Mouse (Mus musculus) kidney, adult 2 months (tissue): ENCODE data around the gene Olfr1061. TPM values are rescaled to one million over a fixed set of nuclear protein-coding genes. Genes with fewer than 3 reads are reported as not detected.
"Not testable (repeated sequence)": the region's sequence is repeated elsewhere in the genome, so short reads cannot be mapped to it uniquely, and the experiment has no call there.

Experiments
- DNase-seq: peaks from one replicate; pipeline ENCODE4 v3.0.0; 2021
- H3K27ac ChIP-seq: fragments of 200-500 bp; 2 replicates; pipeline ENCODE4 v1.5.1; 2012; ENCODE audit warnings: low read depth, low read length, control low read depth, inconsistent platforms; ENCODE audit not compliant: insufficient read depth
- H3K27me3 ChIP-seq: fragments of 200-500 bp; replicated peaks from 2 replicates; pipeline ENCODE4 v1.6.1; 2012; ENCODE audit warnings: mild to moderate bottlenecking, moderate library complexity, low read length, inconsistent platforms; ENCODE audit not compliant: control insufficient read depth, insufficient read depth
- H3K36me3 ChIP-seq: fragments of 200-500 bp; 2 replicates; pipeline ENCODE4 v1.6.1; 2012; ENCODE audit warnings: mild to moderate bottlenecking, moderate library complexity, low read length, inconsistent platforms; ENCODE audit not compliant: control insufficient read depth, insufficient read depth
- H3K4me1 ChIP-seq: fragments of 200-500 bp; 2 replicates; pipeline ENCODE4 v1.6.1; 2011; ENCODE audit warnings: low read length; ENCODE audit not compliant: control insufficient read depth, insufficient read depth
- H3K4me3 ChIP-seq: fragments of 200-500 bp; 2 replicates; pipeline ENCODE4 v1.5.1; 2011; ENCODE audit warnings: mild to moderate bottlenecking, low read depth, low read length, control low read depth; ENCODE audit not compliant: insufficient read depth
- CTCF ChIP-seq: fragments of 200-500 bp; conservative IDR thresholded peaks from 2 replicates; pipeline ENCODE4 v1.5.1; 2011; ENCODE audit warnings: low read depth, mild to moderate bottlenecking, control low read depth, low read length, moderate library complexity, mixed read lengths; ENCODE audit not compliant: insufficient read depth, insufficient read length
- POLR2A ChIP-seq: fragments of 200-500 bp; IDR thresholded peaks from one replicate; pipeline ENCODE4 v1.6.1; 2011; ENCODE audit warnings: low read depth, low read length, control low read depth
- WGBS: fragments of 180-500 bp; shearing (Covaris S2); methylation state at CpG from one replicate; pipeline ENCODE4 v1.1.7; 2018; 5-methylcytosine and 5-hydroxymethylcytosine counted together
- polyA plus RNA-seq: library from polyadenylated mRNA; depleted of rRNA; stranded (reverse); fragments of >200 nt; gene quantifications from 2 replicates; pipeline ENCODE4 v1.2.3, GENCODE M21; 2012; rRNA removed

Olfr1061 gene
- polyA plus RNA-seq, 1 experiment: not detected

GRCm38 (mm10) chr2:86378293-86378692, 35.6 kb downstream of the Olfr1061 start, which contains the start of gene Olfr1057:
Gene Olfr1057, minus strand, starts transcription at chr2:86378393.
- no peaks in the 10 kb centered on the region for H3K27me3 ChIP-seq
- TF ChIP-seq CTCF (no peak), POLR2A (no peak)
- H3K4me3 ChIP-seq: no peak within 1 kb of the TSS
- no peak for DNase-seq
- no peak within 1 kb of the TSS for H3K27ac ChIP-seq
- no peaks in the 10 kb centered on the region for H3K4me1 ChIP-seq
- H3K36me3 ChIP-seq: no peaks in the 10 kb centered on the region

GRCm38 (mm10) chr2:86366342-86366741, 47.5 kb downstream of the Olfr1061 start:
- WGBS: 100% methylated on average over 1 of the region's 6 CpGs
- H3K4me1 ChIP-seq, H3K36me3 ChIP-seq, H3K27ac ChIP-seq, H3K27me3 ChIP-seq, H3K4me3 ChIP-seq, DNase-seq: not testable (repeated sequence)

Other genes with a start within 250 kb of the Olfr1061 start
- not detected in 2 replicates for gene Olfr1043, start 246.5 kb downstream of the Olfr1061 start, polyA plus RNA-seq
- not detected in 2 replicates for gene Olfr1044, start 236.2 kb downstream of the Olfr1061 start, polyA plus RNA-seq
- gene Olfr52, start 228.4 kb downstream of the Olfr1061 start, polyA plus RNA-seq: not detected in 2 replicates
- not detected in 2 replicates for gene Olfr1045, start 211.0 kb downstream of the Olfr1061 start, polyA plus RNA-seq
- gene Olfr1046, start 194.7 kb downstream of the Olfr1061 start, polyA plus RNA-seq: not detected in 2 replicates
- gene Olfr1047, start 182.6 kb downstream of the Olfr1061 start, polyA plus RNA-seq: not detected in 2 replicates
- not detected in 2 replicates for gene Olfr1048, start 173.8 kb downstream of the Olfr1061 start, polyA plus RNA-seq
- gene Olfr1049, start 155.7 kb downstream of the Olfr1061 start, polyA plus RNA-seq: not detected in 2 replicates
- gene Olfr1051, start 135.0 kb downstream of the Olfr1061 start, polyA plus RNA-seq: not detected in 2 replicates
- gene Olfr1052, start 121.6 kb downstream of the Olfr1061 start, polyA plus RNA-seq: not detected in 2 replicates
- not detected in 2 replicates for gene Olfr1053, start 98.8 kb downstream of the Olfr1061 start, polyA plus RNA-seq
- gene Olfr1054, start 78.6 kb downstream of the Olfr1061 start, polyA plus RNA-seq: not detected in 2 replicates
- not detected in 2 replicates for gene Olfr1055, start 63.8 kb downstream of the Olfr1061 start, polyA plus RNA-seq
- not detected in 2 replicates for gene Olfr1056, start 51.6 kb downstream of the Olfr1061 start, polyA plus RNA-seq
- gene Olfr1057, start 35.7 kb downstream of the Olfr1061 start, polyA plus RNA-seq: not detected in 2 replicates
- not detected in 2 replicates for gene Olfr1058, start 25.5 kb downstream of the Olfr1061 start, polyA plus RNA-seq
- gene Olfr1062, start 12.7 kb upstream of the Olfr1061 start, polyA plus RNA-seq: not detected in 2 replicates
- gene Olfr1065, start 36.5 kb upstream of the Olfr1061 start, polyA plus RNA-seq: not detected in 2 replicates
- gene Olfr1066, start 42.2 kb upstream of the Olfr1061 start, polyA plus RNA-seq: not detected in 2 replicates
- not detected in 2 replicates for gene Olfr228, start 73.3 kb upstream of the Olfr1061 start, polyA plus RNA-seq
- not detected in 2 replicates for gene Olfr1076, start 94.4 kb upstream of the Olfr1061 start, polyA plus RNA-seq
- gene Olfr1079, start 128.4 kb upstream of the Olfr1061 start, polyA plus RNA-seq: not detected in 2 replicates
- gene Olfr1080, start 144.2 kb upstream of the Olfr1061 start, polyA plus RNA-seq: not detected in 2 replicates
- gene Olfr1082, start 184.9 kb upstream of the Olfr1061 start, polyA plus RNA-seq: not detected in 2 replicates
- gene Olfr1084, start 225.7 kb upstream of the Olfr1061 start, polyA plus RNA-seq: not detected in 2 replicates
- not detected in 2 replicates for gene Olfr1085, start 248.0 kb upstream of the Olfr1061 start, polyA plus RNA-seq